Mouse (Mus musculus): ENCODE results near the gene Tbca. TPM values are rescaled to one million over a fixed set of nuclear protein-coding genes. Genes with fewer than 3 reads are reported as not detected.
A peak's percentile ranks its signal among the peaks of the same experiment; 100 is the strongest.

The Tbca gene
- polyA plus RNA-seq, 1 experiment, result 341 TPM

DNA sequence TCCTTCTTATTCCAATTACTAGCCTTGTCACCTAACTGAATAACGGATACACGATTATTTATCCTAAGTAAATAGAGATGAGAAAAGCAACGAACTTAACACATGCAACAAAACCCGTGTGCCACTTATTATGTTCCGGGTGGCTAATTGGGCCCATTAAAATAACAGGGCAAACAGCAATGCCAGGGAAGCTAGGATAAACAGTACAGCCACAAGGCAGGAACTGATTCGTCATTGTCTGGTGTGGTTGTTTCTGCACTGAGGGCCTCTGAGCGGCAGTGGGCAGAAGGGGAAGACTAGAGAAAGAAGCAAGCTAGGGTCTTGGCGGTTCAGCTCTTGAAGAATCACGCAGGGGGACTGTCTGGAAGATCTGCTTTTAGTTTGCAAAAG lies 81.4 kb downstream of the Tbca start:
- Histone ChIP-seq H3K27me3 (ENCODE audit: control insufficient read depth, insufficient read depth, low read length, poor library complexity, severe bottlenecking) (peaks cover 36% of the 10 kb centered on the region), H3K36me3 (ENCODE audit: control insufficient read depth, insufficient read depth, low read length, poor library complexity, severe bottlenecking) (no peaks in the 10 kb centered on the region), H3K4me1 (ENCODE audit: control insufficient read depth, insufficient read depth, low read length) (no peaks in the 10 kb centered on the region), H3K4me3 (ENCODE audit: low read depth, low read length) (no peak overlapping the region), H3K9me3 (replicated peaks; ENCODE audit: control insufficient read depth, insufficient read depth, low read length, poor library complexity, severe bottlenecking) (no peaks in the 10 kb centered on the region), H3K9ac (ENCODE audit: low read depth, poor library complexity, severe bottlenecking) (no peak overlapping the region), H3K27ac (ENCODE audit: insufficient read depth, low read length) (no peak overlapping the region)
- TF ChIP-seq EP300 (IDR thresholded peaks at IDR 0.05; ENCODE audit: insufficient read depth, low read depth, low read length), result no peak
- TF ChIP-seq CTCF (IDR thresholded peaks at IDR 0.05; ENCODE audit: low read depth, low read length), result no peak

DNA sequence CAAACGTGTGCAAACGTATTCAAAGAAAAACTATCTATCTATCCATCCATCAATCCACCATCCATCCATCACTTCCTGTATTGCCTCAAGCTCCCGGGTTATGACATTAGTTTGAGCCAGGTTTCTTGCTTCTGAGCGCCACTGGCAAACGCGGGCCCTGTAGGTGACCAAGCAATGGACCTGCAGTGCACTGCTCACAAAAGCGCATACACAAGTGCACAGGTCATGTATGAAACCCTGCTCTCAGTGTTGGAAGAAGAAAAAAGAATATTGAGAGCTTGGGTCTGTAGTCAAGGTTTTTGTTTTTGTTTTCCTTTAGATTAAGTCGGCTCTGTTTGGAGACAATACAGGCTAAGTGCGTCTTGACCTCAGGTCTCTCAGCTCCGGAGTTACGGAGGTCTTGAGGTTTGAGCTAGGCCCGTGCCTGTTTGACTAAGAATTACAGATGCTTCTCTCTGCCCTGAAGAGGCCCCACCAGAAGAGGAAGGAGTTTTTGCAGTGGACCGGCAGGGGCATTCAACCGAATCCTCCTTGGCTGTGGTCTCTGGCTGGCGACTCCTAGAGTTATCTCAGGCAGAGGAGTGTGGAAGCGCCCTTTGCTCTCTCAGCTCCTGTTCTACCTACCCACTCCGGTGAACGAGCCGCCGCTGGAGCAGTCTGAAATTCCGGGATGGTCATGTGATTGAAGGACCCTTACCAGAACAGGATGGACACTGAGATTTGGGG lies 81.9 kb downstream of the Tbca start:
- Histone ChIP-seq H3K27me3 (ENCODE audit: control insufficient read depth, insufficient read depth, low read length, poor library complexity, severe bottlenecking) (peaks cover 38% of the 10 kb centered on the region), H3K4me3 (ENCODE audit: low read depth, low read length) (no peak overlapping the region), H3K9me3 (replicated peaks; ENCODE audit: control insufficient read depth, insufficient read depth, low read length, poor library complexity, severe bottlenecking) (no peaks in the 10 kb centered on the region), H3K4me1 (ENCODE audit: control insufficient read depth, insufficient read depth, low read length) (no peaks in the 10 kb centered on the region), H3K9ac (ENCODE audit: low read depth, poor library complexity, severe bottlenecking) (no peak overlapping the region), H3K27ac (ENCODE audit: insufficient read depth, low read length) (no peak overlapping the region), H3K36me3 (ENCODE audit: control insufficient read depth, insufficient read depth, low read length, poor library complexity, severe bottlenecking) (no peaks in the 10 kb centered on the region)
- TF ChIP-seq POLR2A (IDR thresholded peaks at IDR 0.05; ENCODE audit: insufficient read depth, low read length) (no peak), EP300 (IDR thresholded peaks at IDR 0.05; ENCODE audit: insufficient read depth, low read depth, low read length) (no peak), CTCF (IDR thresholded peaks at IDR 0.05; ENCODE audit: low read depth, low read length) (no peak)

DNA sequence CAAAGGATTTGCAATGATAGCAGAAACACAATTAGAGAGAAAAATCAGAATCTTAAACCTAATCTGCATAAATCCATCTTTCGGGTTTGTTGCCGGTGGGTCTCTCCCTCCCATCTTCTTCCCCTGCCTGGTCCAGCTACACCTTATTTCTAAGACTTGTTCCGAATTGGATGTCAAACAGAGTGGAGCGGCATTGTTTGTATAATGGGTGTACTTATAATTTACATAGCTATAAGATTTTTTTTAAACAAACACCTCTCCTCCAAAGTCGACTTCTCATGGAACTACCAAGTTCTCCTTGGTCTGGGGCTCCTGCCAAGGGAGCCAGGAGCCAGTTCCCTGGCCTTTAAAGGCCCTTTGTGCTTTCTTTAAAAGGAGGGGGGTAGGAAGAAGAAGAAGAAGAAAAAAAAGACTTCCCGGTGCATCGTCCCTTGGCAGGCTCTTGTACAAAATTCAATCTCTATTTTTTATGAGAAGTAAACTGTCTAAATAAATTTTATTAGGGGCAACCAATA lies 83.2 kb downstream of the Tbca start:
- peaks cover 41% of the 10 kb centered on the region for H3K27me3 ChIP-seq (ENCODE audit: control insufficient read depth, insufficient read depth, low read length, poor library complexity, severe bottlenecking)
- no peak overlapping the region for H3K9ac ChIP-seq (ENCODE audit: low read depth, poor library complexity, severe bottlenecking)
- no peak overlapping the region for H3K4me3 ChIP-seq (ENCODE audit: low read depth, low read length)
- TF ChIP-seq CTCF (IDR thresholded peaks at IDR 0.05; ENCODE audit: low read depth, low read length) (no peak), POLR2A (IDR thresholded peaks at IDR 0.05; ENCODE audit: insufficient read depth, low read length) (no peak), EP300 (IDR thresholded peaks at IDR 0.05; ENCODE audit: insufficient read depth, low read depth, low read length) (no peak)
- no peaks in the 10 kb centered on the region for H3K4me1 ChIP-seq (ENCODE audit: control insufficient read depth, insufficient read depth, low read length)
- no peaks in the 10 kb centered on the region for H3K36me3 ChIP-seq (ENCODE audit: control insufficient read depth, insufficient read depth, low read length, poor library complexity, severe bottlenecking)
- no peaks in the 10 kb centered on the region for H3K9me3 ChIP-seq (replicated peaks; ENCODE audit: control insufficient read depth, insufficient read depth, low read length, poor library complexity, severe bottlenecking)
- no peak overlapping the region for H3K27ac ChIP-seq (ENCODE audit: insufficient read depth, low read length)

DNA sequence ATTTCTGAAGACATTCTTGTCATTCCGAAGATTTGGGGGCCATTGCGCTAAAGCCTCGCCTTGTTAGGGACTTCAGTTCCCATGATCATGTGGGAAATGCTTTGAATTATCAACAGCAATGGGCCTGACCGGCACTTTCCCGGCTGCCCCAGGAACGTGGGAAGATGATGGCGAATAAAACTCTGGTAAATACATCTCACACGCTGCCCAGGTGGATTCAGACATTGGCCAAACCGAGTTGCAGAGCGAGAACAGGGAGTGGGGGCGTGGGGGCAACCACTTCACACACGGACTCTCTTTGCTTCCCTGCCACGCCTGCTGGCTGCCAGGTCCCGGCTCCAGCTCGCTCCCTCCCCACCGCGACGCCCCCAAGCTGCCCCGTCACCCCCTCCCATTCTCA lies 83.7 kb downstream of the Tbca start:
- Histone ChIP-seq H3K4me1 (ENCODE audit: control insufficient read depth, insufficient read depth, low read length) (no peaks in the 10 kb centered on the region), H3K27me3 (ENCODE audit: control insufficient read depth, insufficient read depth, low read length, poor library complexity, severe bottlenecking) (peaks cover 44% of the 10 kb centered on the region), H3K36me3 (ENCODE audit: control insufficient read depth, insufficient read depth, low read length, poor library complexity, severe bottlenecking) (no peaks in the 10 kb centered on the region), H3K9me3 (replicated peaks; ENCODE audit: control insufficient read depth, insufficient read depth, low read length, poor library complexity, severe bottlenecking) (no peaks in the 10 kb centered on the region), H3K27ac (ENCODE audit: insufficient read depth, low read length) (no peak overlapping the region), H3K4me3 (ENCODE audit: low read depth, low read length) (peak overlapping the region; percentile 55), H3K9ac (ENCODE audit: low read depth, poor library complexity, severe bottlenecking) (no peak overlapping the region)
- TF ChIP-seq EP300 (IDR thresholded peaks at IDR 0.05; ENCODE audit: insufficient read depth, low read depth, low read length) (no peak), POLR2A (IDR thresholded peaks at IDR 0.05; ENCODE audit: insufficient read depth, low read length) (no peak), CTCF (IDR thresholded peaks at IDR 0.05; ENCODE audit: low read depth, low read length) (no peak)

DNA sequence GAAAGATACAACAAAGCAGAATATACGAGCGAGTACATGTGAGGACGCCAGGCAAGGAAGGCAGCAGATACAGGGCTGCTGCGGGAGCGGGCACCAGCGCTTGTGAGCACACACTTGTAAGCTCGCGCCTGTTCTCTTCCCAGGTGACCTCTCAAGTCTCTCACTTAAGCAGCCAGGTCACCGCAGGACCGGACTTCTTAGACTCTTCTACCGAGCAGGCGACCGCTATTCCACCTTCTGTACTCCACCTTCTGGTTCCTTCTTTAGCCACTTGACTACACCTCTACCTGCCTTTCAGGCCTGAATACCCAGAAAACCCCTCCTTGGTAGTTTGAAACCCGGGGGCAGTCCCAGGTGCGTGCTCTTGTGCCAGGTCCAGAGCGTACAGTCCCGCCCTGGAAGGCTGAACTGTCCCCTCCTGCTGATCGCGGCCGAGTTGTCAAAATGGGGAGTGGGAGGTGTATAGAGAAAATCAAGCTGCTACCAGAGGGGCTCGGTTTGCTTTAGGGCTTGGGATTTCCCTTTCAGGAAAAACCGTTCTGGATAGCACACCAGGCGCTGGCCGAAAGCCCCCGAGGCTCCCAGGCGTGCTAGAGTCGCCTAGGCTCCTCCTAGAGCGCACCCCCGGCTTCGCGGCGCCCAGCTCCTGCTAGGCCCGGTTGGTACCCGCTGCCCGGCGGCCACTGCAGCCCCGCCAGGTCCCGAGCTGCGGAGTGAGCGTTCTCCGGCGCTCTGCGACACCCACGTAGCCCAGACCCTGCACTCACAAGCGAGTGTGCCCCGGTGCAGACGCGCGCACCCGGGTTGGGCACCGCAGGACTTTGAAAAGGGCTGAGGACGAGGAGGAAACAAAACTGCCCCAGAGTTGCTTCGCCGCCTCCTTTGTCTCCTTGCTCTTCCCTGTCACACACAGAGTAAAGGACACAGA lies 84.7 kb downstream of the Tbca start:
- Histone ChIP-seq H3K36me3 (ENCODE audit: control insufficient read depth, insufficient read depth, low read length, poor library complexity, severe bottlenecking) (no peaks in the 10 kb centered on the region), H3K27me3 (ENCODE audit: control insufficient read depth, insufficient read depth, low read length, poor library complexity, severe bottlenecking) (peaks cover 43% of the 10 kb centered on the region), H3K4me3 (ENCODE audit: low read depth, low read length) (peak overlapping the region; percentile 47), H3K4me1 (ENCODE audit: control insufficient read depth, insufficient read depth, low read length) (no peaks in the 10 kb centered on the region), H3K9me3 (replicated peaks; ENCODE audit: control insufficient read depth, insufficient read depth, low read length, poor library complexity, severe bottlenecking) (no peaks in the 10 kb centered on the region), H3K27ac (ENCODE audit: insufficient read depth, low read length) (no peak overlapping the region), H3K9ac (ENCODE audit: low read depth, poor library complexity, severe bottlenecking) (peak overlapping the region; percentile 18; the same call in 1 of the 2 replicates)
- TF ChIP-seq POLR2A (IDR thresholded peaks at IDR 0.05; ENCODE audit: insufficient read depth, low read length), result no peak
- TF ChIP-seq EP300 (IDR thresholded peaks at IDR 0.05; ENCODE audit: insufficient read depth, low read depth, low read length), result no peak
- TF ChIP-seq CTCF (IDR thresholded peaks at IDR 0.05; ENCODE audit: low read depth, low read length), result no peak
